Mouse (Mus musculus) liver, embryonic 14.5 days (tissue): ENCODE data around the gene Necab3.

Experiments
- CTCF ChIP-seq: IDR thresholded peaks from 2 replicates; pipeline ENCODE4 v1.5.1; 2016; ENCODE audit warnings: antibody characterized with exemption, low read depth, control low read depth
- EP300 ChIP-seq: IDR thresholded peaks from 2 replicates; pipeline ENCODE4 v1.6.1; 2016; ENCODE audit warnings: antibody characterized with exemption, low read depth

DNA sequence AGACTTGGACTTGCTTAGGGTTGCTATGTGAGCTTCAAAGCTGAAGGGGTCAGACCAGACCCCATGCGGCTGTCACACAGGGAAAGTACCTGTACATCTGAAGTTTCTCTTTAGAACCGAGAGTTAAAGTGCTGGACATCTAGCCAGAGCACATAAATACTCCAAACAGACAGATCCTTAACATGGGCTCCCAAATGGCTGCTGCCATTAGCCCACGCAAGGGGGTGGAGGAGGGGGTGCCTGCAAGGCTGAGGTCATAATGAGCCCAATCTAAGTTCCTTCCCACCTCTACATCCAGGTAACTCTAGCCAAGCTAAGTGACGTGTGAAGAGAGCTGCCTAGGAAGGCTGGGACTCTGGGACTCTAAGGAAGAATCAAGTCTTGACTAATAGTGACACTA lies 7.2 kb downstream of the Necab3 start, which contains the start of gene Actl10:
- no peak for TF ChIP-seq CTCF
- no peak for TF ChIP-seq EP300
